Mouse (Mus musculus): ENCODE results near the gene Caskin1. TPM values are rescaled to one million over a fixed set of nuclear protein-coding genes. Genes with fewer than 3 reads are reported as not detected.
A peak's percentile ranks its signal among the peaks of the same experiment; 100 is the strongest.

Caskin1 gene
- total RNA-seq, 2 experiments from 2014 or later: not detected

GRCm38 (mm10) chr17:24469910-24470602 is 18.3 kb upstream of the Caskin1 start, which contains the start of the genes E4f1 and Pgp:
E4f1 (minus strand) TSS chr17:24470313.
Pgp (plus strand) TSS chr17:24470392.
- peak; percentile 93 for ATAC-seq (replicated peaks; ENCODE audit: low FRiP score, poor library complexity, severe bottlenecking)

GRCm38 (mm10) chr17:24470701-24471527 is 17.5 kb upstream of the Caskin1 start:
- ATAC-seq (replicated peaks; ENCODE audit: low FRiP score, poor library complexity, severe bottlenecking): peak; percentile 11; the same call in 1 of the 2 replicates

GRCm38 (mm10) chr17:24472512-24472911 is 15.9 kb upstream of the Caskin1 start:
- no peak for ATAC-seq (replicated peaks; ENCODE audit: low FRiP score, poor library complexity, severe bottlenecking)

- ATAC-seq (replicated peaks; ENCODE audit: low FRiP score, poor library complexity, severe bottlenecking): no peak
These were observed 14.7 kb upstream of the Caskin1 start, which contains the start of gene Bricd5 for GRCm38 (mm10) chr17:24473612-24474275. Bricd5 (plus strand) TSS chr17:24473884.

- no peak for ATAC-seq (replicated peaks; ENCODE audit: low FRiP score, poor library complexity, severe bottlenecking)
These were observed 13.8 kb upstream of the Caskin1 start for GRCm38 (mm10) chr17:24474557-24474956.

- ATAC-seq (replicated peaks; ENCODE audit: low FRiP score, poor library complexity, severe bottlenecking): no peak
These were observed 12.8 kb upstream of the Caskin1 start for GRCm38 (mm10) chr17:24475586-24475985.

GRCm38 (mm10) chr17:24476022-24476776 is 12.2 kb upstream of the Caskin1 start:
- ATAC-seq (replicated peaks; ENCODE audit: low FRiP score, poor library complexity, severe bottlenecking): no peak

GRCm38 (mm10) chr17:24477053-24477984 is 11.1 kb upstream of the Caskin1 start:
- no peak for ATAC-seq (replicated peaks; ENCODE audit: low FRiP score, poor library complexity, severe bottlenecking)

- ATAC-seq (replicated peaks; ENCODE audit: low FRiP score, poor library complexity, severe bottlenecking): no peak; the same call in 1 of the 2 replicates
These were observed 10.3 kb upstream of the Caskin1 start for GRCm38 (mm10) chr17:24477985-24478600.

GRCm38 (mm10) chr17:24478663-24479380 is 9.6 kb upstream of the Caskin1 start, which contains the start of gene Mlst8:
Mlst8 (minus strand) TSS chr17:24479078.
- ATAC-seq (replicated peaks; ENCODE audit: low FRiP score, poor library complexity, severe bottlenecking): peak; percentile 91

- no peak for ATAC-seq (replicated peaks; ENCODE audit: low FRiP score, poor library complexity, severe bottlenecking)
These were observed 9.0 kb upstream of the Caskin1 start for GRCm38 (mm10) chr17:24479431-24479830.

- ATAC-seq (replicated peaks; ENCODE audit: low FRiP score, poor library complexity, severe bottlenecking): no peak
These were observed 8.1 kb upstream of the Caskin1 start for GRCm38 (mm10) chr17:24480201-24480826.

- ATAC-seq (replicated peaks; ENCODE audit: low FRiP score, poor library complexity, severe bottlenecking): no peak
These were observed 7.2 kb upstream of the Caskin1 start for GRCm38 (mm10) chr17:24481027-24481815.

GRCm38 (mm10) chr17:24483495-24483894 is 4.9 kb upstream of the Caskin1 start:
- no peak for ATAC-seq (replicated peaks; ENCODE audit: low FRiP score, poor library complexity, severe bottlenecking)

GRCm38 (mm10) chr17:24485090-24485860 is 3.1 kb upstream of the Caskin1 start:
- ATAC-seq (replicated peaks; ENCODE audit: low FRiP score, poor library complexity, severe bottlenecking): no peak

All from erythroid progenitor cell, adult 5-6 weeks (primary cell).